Mouse (Mus musculus): ENCODE measurements at regions not wholly inside any gene's neighbourhood (a gene's known extent, or its start where the extent isn't known, plus 50 kb on each side); places are given as distances from the start of the nearest gene placed in this dataset.
"Not testable (repeated sequence)": the region's sequence is repeated elsewhere in the genome, so short reads cannot be mapped to it uniquely, and the experiment has no call there.

DNA sequence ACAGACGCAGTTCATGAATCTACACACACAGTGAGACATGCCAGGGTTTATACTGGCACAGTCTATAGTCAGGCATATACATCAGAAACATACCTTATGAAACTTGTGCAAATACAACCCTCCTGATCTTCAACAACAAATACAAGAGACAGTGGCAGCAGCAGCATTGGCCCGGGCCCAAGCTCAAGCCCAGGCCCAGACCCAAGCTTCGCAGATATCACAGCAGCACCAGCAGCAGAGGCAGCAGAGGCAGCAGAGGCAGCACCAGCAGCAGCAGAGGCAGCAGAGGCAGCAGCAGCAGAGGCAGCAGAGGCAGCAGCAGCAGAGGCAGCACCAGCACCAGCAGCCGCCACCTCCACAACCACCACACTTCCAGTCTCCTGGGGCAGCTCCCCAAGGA is 80.0 kb downstream of the Samd9l start:
- no peaks in the 10 kb centered on the region for H3K4me1 ChIP-seq
- no peaks in the 10 kb centered on the region for H3K9me3 ChIP-seq
- no peaks in the 10 kb centered on the region for H3K27me3 ChIP-seq
- ATAC-seq (ENCODE audit: insufficient number of reproducible peaks, insufficient read depth, low FRiP score, low TSS enrichment, low read depth), result no peak
- H3K9ac ChIP-seq, result no peak overlapping the region
- 86% methylated on average over 4 of the region's 4 CpGs for WGBS
- H3K36me3 ChIP-seq, result no peaks in the 10 kb centered on the region
- no peak overlapping the region for H3K4me3 ChIP-seq
- H3K27ac ChIP-seq, result no peak overlapping the region
- H3K4me2 ChIP-seq, result no peak overlapping the region

DNA sequence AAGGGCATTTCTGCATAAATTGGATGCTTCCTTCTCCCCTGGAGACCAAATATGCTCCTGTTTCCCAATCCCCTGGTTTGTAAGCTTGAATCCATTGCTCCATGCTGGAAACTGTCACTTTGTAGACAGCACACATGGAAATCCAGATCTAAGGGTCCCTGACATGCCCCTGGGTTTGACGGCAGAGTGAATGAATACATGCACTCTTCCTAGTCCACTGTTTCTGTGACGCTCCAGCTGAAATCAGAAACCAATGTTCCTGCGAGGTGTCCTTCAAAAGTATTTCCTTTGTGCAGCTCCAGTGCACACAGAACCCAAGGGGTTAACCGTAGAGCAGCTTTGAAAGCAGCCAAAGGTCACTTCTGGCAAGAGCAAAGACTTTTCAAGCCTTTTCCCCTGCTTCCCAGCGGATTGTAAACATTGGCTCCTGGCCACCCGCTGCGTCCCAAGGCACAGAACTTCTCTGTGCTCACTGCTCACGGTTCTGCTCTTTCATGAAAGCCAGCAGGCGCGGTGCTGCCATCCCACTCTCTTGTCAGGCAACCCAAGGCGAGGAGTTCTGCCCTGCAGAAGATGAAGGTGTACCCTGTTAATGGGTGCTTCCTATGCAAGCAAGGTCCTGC is 91.7 kb downstream of the Samd9l start:
- H3K36me3 ChIP-seq; ATAC-seq (ENCODE audit: insufficient number of reproducible peaks, insufficient read depth, low FRiP score, low TSS enrichment, low read depth); H3K4me1 ChIP-seq; H3K27ac ChIP-seq; H3K27me3 ChIP-seq; H3K9me3 ChIP-seq: not testable (repeated sequence)
- Histone ChIP-seq H3K4me3 (0 out of 2 replicates have a peak overlapping the region, but pooled peaks have one; percentile 9), H3K9ac (0 out of 2 replicates have a peak overlapping the region, but pooled peaks have one; percentile 11), H3K4me2 (peak overlapping the region; percentile 44)
- WGBS, result 1% methylated on average over 11 of the region's 11 CpGs

DNA sequence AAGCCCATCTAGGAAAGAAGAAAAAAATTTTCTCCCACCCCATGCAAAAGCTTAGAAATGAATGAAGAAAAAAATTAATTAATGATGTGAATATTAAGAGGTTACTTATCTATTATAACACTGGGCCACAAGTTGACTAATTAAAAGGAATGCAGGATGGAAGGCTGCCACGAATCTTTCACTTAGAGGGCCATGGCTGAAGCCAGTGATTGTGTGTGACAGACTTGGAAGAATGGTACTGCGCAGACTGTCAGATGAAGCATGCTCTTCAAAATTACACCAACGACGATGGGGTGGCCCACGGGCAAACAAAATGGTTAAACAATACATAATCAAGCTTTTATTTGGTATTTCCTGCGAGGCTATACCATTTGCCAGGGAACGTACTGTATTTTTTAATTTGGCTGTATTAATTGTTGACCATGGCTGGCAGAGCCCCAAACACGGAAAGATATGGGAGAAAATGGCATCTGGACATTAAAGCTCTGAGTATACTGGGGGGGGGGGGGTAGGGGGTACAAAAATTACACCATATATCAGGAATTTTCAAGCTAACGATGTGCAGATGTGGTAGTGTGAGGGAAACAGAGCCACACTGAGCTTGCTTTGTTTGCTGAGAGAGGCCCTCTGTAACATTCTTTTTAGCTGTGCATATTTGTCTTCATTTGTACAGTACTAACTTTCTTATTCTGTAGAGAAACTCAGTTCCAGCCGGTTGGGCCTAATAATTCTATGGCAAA is 94.3 kb downstream of the Samd9l start:
- not testable (repeated sequence) for H3K9me3 ChIP-seq; H3K4me1 ChIP-seq; H3K36me3 ChIP-seq; ATAC-seq (ENCODE audit: insufficient number of reproducible peaks, insufficient read depth, low FRiP score, low TSS enrichment, low read depth); H3K27me3 ChIP-seq; H3K27ac ChIP-seq; H3K4me3 ChIP-seq; H3K9ac ChIP-seq; H3K4me2 ChIP-seq
- 35% methylated on average over 10 of the region's 10 CpGs for WGBS

DNA sequence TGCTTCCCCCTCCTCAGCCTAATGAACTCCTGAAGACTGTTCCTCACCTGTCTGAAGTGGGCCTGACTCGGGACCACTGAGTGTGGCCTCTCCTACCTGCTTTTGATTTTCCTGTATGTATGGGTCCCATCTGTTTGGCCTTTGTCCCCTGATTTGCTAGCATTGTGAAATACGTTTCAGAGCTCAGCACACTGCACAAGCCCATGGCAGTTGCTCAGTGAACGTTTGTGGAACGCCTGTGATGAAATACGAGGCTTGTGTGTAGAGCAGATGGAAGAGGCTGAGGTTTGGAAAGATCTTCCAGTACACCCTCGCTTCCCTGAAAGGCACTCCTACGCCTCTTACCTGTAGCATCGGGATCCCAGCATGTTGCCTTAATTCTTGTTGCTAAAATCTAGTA is 106.1 kb downstream of the Samd9l start:
- H3K4me2 ChIP-seq; H3K27me3 ChIP-seq; H3K4me3 ChIP-seq; H3K9me3 ChIP-seq; H3K4me1 ChIP-seq; H3K27ac ChIP-seq; H3K9ac ChIP-seq; ATAC-seq (ENCODE audit: insufficient number of reproducible peaks, insufficient read depth, low FRiP score, low TSS enrichment, low read depth); H3K36me3 ChIP-seq: not testable (repeated sequence)
- WGBS, result 78% methylated on average over 8 of the region's 8 CpGs

DNA sequence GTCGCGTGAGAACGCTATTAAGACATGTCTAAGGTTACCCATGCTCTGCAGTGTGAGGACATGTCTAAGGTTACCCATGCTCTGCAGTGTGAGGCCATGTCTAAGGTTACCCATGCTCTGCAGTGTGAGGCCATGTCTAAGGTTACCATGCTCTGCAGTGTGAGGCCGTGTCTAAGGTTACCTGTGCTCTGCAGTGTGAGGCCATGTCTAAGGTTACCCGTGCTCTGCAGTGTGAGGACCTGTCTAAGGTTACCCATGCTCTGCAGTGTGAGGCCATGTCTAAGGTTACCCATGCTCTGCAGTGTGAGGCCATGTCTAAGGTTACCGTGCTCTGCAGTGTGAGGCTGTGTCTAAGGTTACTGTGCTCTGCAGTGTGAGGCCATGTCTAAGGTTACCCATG is 107.4 kb downstream of the Samd9l start:
- not testable (repeated sequence) for H3K9me3 ChIP-seq; H3K4me1 ChIP-seq; H3K9ac ChIP-seq; H3K4me2 ChIP-seq; H3K4me3 ChIP-seq; ATAC-seq (ENCODE audit: insufficient number of reproducible peaks, insufficient read depth, low FRiP score, low TSS enrichment, low read depth); H3K36me3 ChIP-seq; H3K27me3 ChIP-seq; H3K27ac ChIP-seq
- 90% methylated on average over 6 of the region's 6 CpGs for WGBS

DNA sequence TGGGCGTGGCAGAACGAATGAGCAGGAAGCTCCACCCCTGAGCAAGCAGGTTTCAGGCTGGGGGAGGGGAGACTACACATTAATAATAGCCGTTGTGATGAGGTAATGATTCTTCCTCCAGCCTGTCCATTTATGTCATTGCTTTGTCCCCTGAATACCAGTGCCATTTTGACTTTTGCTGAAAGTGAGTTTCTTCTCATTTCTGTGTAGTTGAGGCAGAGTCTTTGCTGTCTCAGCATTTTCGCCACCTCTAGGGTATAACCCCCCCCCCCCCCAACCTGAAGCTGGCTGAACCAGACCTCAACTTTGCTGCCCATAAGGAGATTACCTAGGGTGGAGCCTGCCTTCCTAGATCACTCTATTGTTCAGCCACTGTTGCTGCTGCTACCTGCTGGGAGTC is 130.6 kb downstream of the Samd9l start:
- H3K36me3 ChIP-seq; H3K4me1 ChIP-seq; ATAC-seq (ENCODE audit: insufficient number of reproducible peaks, insufficient read depth, low FRiP score, low TSS enrichment, low read depth); H3K27me3 ChIP-seq; H3K4me3 ChIP-seq; H3K27ac ChIP-seq; H3K4me2 ChIP-seq; H3K9ac ChIP-seq; H3K9me3 ChIP-seq: not testable (repeated sequence)
- WGBS, result 80% methylated on average over 3 of the region's 4 CpGs

DNA sequence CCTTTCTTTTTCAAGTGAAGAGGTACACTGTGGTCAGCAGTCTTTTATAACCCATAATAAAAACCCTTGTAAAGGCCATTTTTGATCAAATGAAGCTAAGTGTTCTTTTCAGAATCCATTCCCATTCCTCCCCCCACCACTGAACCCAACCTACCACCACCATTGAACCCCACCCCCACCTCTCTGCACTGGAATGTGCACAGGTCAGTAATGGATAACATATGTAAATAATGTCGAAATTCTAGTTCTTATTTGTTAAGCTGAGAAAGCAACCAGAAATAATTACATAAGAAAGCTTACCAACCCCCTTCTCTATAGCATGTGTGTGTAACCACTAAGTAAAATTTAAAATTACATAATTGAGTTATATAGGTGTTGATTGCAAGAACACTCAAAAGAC is 133.9 kb downstream of the Samd9l start:
- 38% methylated on average over 1 of the region's 1 CpGs for WGBS
- H3K4me3 ChIP-seq; H3K36me3 ChIP-seq; H3K27me3 ChIP-seq; H3K4me2 ChIP-seq; H3K9me3 ChIP-seq; H3K4me1 ChIP-seq; H3K9ac ChIP-seq; ATAC-seq (ENCODE audit: insufficient number of reproducible peaks, insufficient read depth, low FRiP score, low TSS enrichment, low read depth); H3K27ac ChIP-seq: not testable (repeated sequence)

Data from embryonic facial prominence, embryonic 13.5 days (tissue).